Mouse (Mus musculus) mouse embryonic stem cell (cell line): ENCODE measurements around the gene Mns1.

Source experiments
- in situ Hi-C, 2 experiments: fragments of 300-500 bp; cut with MboI; formaldehyde crosslinking; loops; 1 replicate in 1 of 2; 3 replicates in 1 of 2; pipeline ENCODE4 v1.14.3; 2019 to 2020; ENCODE audit warnings: low sequenced_read_pairs in 2 of 2, low pct_unique_long_range_greater_than_20kb in 1 of 2, mixed read lengths in 1 of 2; ENCODE audit not compliant: unreplicated experiment in 1 of 2

Mns1 gene

GRCm38 (mm10) chr9:72437822-72438701 is at the start of gene Mns1:
Gene Mns1 (plus strand): TSS chr9:72438011.
- in situ Hi-C loops, result no loop called here

GRCm38 (mm10) chr9:72388934-72389333 is 48.9 kb upstream of the Mns1 start:
- in situ Hi-C loops, result no loop called here

- in situ Hi-C loops, result loop anchor here in 1 of 2 experiments (10.0 kb wide), 1 partner anchor 185 kb away; no protein-coding TSS in a partner anchor
These were observed 48.3 kb upstream of the Mns1 start for GRCm38 (mm10) chr9:72389431-72390002.

- in situ Hi-C loops, result loop anchor here in 1 of 2 experiments (10.0 kb wide), 1 partner anchor 186 kb away; no protein-coding TSS in a partner anchor
These were observed 47.3 kb upstream of the Mns1 start for GRCm38 (mm10) chr9:72390321-72391077.

GRCm38 (mm10) chr9:72392686-72393085 is 45.1 kb upstream of the Mns1 start:
- in situ Hi-C loops, result loop anchor here in 1 of 2 experiments (10.0 kb wide), 1 partner anchor 188 kb away; no protein-coding TSS in a partner anchor

- in situ Hi-C loops, result loop anchor here in 1 of 2 experiments (10.0 kb wide), 1 partner anchor 188 kb away; no protein-coding TSS in a partner anchor
These were observed 44.6 kb upstream of the Mns1 start for GRCm38 (mm10) chr9:72393238-72393637.

GRCm38 (mm10) chr9:72393869-72394341 is 43.9 kb upstream of the Mns1 start:
- in situ Hi-C loops, result loop anchor here in 1 of 2 experiments (10.0 kb wide), 1 partner anchor 189 kb away; no protein-coding TSS in a partner anchor

GRCm38 (mm10) chr9:72400121-72400520 is 37.7 kb upstream of the Mns1 start:
- in situ Hi-C loops, result loop anchor here in 1 of 2 experiments (25.0 kb wide), 1 partner anchor 563 kb away; no protein-coding TSS in a partner anchor

GRCm38 (mm10) chr9:72401769-72402168 is 36.0 kb upstream of the Mns1 start:
- in situ Hi-C loops, result loop anchor here in 1 of 2 experiments (25.0 kb wide), 1 partner anchor 564 kb away; no protein-coding TSS in a partner anchor

GRCm38 (mm10) chr9:72403421-72403820 is 34.4 kb upstream of the Mns1 start:
- in situ Hi-C loops, result loop anchor here in 1 of 2 experiments (25.0 kb wide), 1 partner anchor 566 kb away; no protein-coding TSS in a partner anchor

- in situ Hi-C loops, result loop anchor here in 1 of 2 experiments (25.0 kb wide), 1 partner anchor 567 kb away; no protein-coding TSS in a partner anchor
These were observed 33.4 kb upstream of the Mns1 start for GRCm38 (mm10) chr9:72404446-72404845.

- in situ Hi-C loops, result loop anchor here in 1 of 2 experiments (25.0 kb wide), 1 partner anchor 568 kb away; no protein-coding TSS in a partner anchor
These were observed 32.9 kb upstream of the Mns1 start for GRCm38 (mm10) chr9:72404934-72405333.

GRCm38 (mm10) chr9:72405882-72406638 is 31.8 kb upstream of the Mns1 start:
- in situ Hi-C loops, result loop anchor here in 1 of 2 experiments (25.0 kb wide), 1 partner anchor 569 kb away; no protein-coding TSS in a partner anchor

GRCm38 (mm10) chr9:72408131-72408586 is 29.7 kb upstream of the Mns1 start:
- in situ Hi-C loops, result loop anchor here in 1 of 2 experiments (25.0 kb wide), 1 partner anchor 571 kb away; no protein-coding TSS in a partner anchor

GRCm38 (mm10) chr9:72409381-72410225 is 28.2 kb upstream of the Mns1 start:
- in situ Hi-C loops, result loop anchor here in 1 of 2 experiments (10.0 to 25.0 kb wide), 2 partner anchors 195 to 572 kb away; no protein-coding TSS in a partner anchor

- in situ Hi-C loops, result loop anchor here in 1 of 2 experiments (10.0 to 25.0 kb wide), 2 partner anchors 197 to 574 kb away; no protein-coding TSS in a partner anchor
These were observed 26.1 kb upstream of the Mns1 start for GRCm38 (mm10) chr9:72411746-72412145.
